Mouse (Mus musculus): ENCODE results near the gene Zfp663.

Zfp663 gene

GRCm38 (mm10) chr2:165367868-165368439 is 575 bp downstream of the Zfp663 start:
- DNase-seq, result no peak

- DNase-seq, result no peak
Observed at GRCm38 (mm10) chr2:165367047-165367520, 1.4 kb downstream of the Zfp663 start.

GRCm38 (mm10) chr2:165364334-165365091 is 4.0 kb downstream of the Zfp663 start:
- peak; percentile 76 for DNase-seq

- DNase-seq, result no peak
Observed at GRCm38 (mm10) chr2:165363282-165363681, 5.2 kb downstream of the Zfp663 start.

GRCm38 (mm10) chr2:165360861-165361260 is 7.7 kb downstream of the Zfp663 start:
- peak; percentile 46 for DNase-seq

- DNase-seq, result no peak
Observed at GRCm38 (mm10) chr2:165351828-165352513, 16.6 kb downstream of the Zfp663 start.

- DNase-seq, result no peak
Observed at GRCm38 (mm10) chr2:165349466-165349865, 19.1 kb downstream of the Zfp663 start.

- no peak for DNase-seq
Observed at GRCm38 (mm10) chr2:165346180-165346579, 22.3 kb downstream of the Zfp663 start.

- DNase-seq, result peak; percentile 56
Observed at GRCm38 (mm10) chr2:165337191-165337590, 31.3 kb downstream of the Zfp663 start.

- DNase-seq, result no peak
Observed at GRCm38 (mm10) chr2:165332610-165333210, 35.8 kb downstream of the Zfp663 start.

GRCm38 (mm10) chr2:165329703-165330102 is 38.8 kb downstream of the Zfp663 start:
- no peak for DNase-seq

- DNase-seq, result no peak
Observed at GRCm38 (mm10) chr2:165328746-165329145, 39.8 kb downstream of the Zfp663 start.

GRCm38 (mm10) chr2:165327386-165327785 is 41.1 kb downstream of the Zfp663 start:
- no peak for DNase-seq

GRCm38 (mm10) chr2:165326304-165327190 is 42.0 kb downstream of the Zfp663 start, which contains the start of gene Elmo2:
Gene Elmo2, minus strand, starts transcription at chr2:165326479.
- DNase-seq, result peak; percentile 96

- no peak for DNase-seq
Observed at GRCm38 (mm10) chr2:165325521-165326303, 42.8 kb downstream of the Zfp663 start.

- no peak for DNase-seq
Observed at GRCm38 (mm10) chr2:165323928-165324327, 44.6 kb downstream of the Zfp663 start.

GRCm38 (mm10) chr2:165323484-165323883 is 45.0 kb downstream of the Zfp663 start:
- no peak for DNase-seq

- no peak for DNase-seq
Observed at GRCm38 (mm10) chr2:165321981-165322735, 46.4 kb downstream of the Zfp663 start.

GRCm38 (mm10) chr2:165321381-165321888 is 47.1 kb downstream of the Zfp663 start:
- no peak for DNase-seq

GRCm38 (mm10) chr2:165320531-165321150 is 47.9 kb downstream of the Zfp663 start:
- DNase-seq, result no peak
